Mouse (Mus musculus) MEL (cell line): Measurements from ENCODE around the gene Ilf2. TPM values are rescaled to one million over a fixed set of nuclear protein-coding genes. Genes with fewer than 3 reads are reported as not detected.

ENCODE experiments used
- DNase-seq: peaks from one replicate; pipeline ENCODE4 v3.0.0; 2011; ENCODE audit warnings: low read depth, low spot score
- H3K27ac ChIP-seq: 2 replicates; pipeline ENCODE4 v1.5.1; 2012; ENCODE audit warnings: low read depth, mild to moderate bottlenecking, control low read depth, low read length, moderate library complexity; ENCODE audit not compliant: control insufficient read depth
- H3K27me3 ChIP-seq, 2 experiments: fragments of 150-350 bp in 1 of 2; sonication (generic) in 1 of 2; 2 replicates each; pipeline ENCODE4 v1.6.1; 2012; ENCODE audit warnings: low read length in 2 of 2, mild to moderate bottlenecking in 2 of 2, improper control_type of control experiment in 1 of 2, moderate library complexity in 1 of 2; ENCODE audit not compliant: insufficient read depth in 2 of 2, control insufficient read depth in 1 of 2
- H3K36me3 ChIP-seq, 2 experiments: 2 replicates each; pipeline ENCODE4 v1.6.1; 2012 to 2014; ENCODE audit warnings: low read length in 2 of 2, improper control_type of control experiment in 1 of 2, inconsistent platforms in 1 of 2, mild to moderate bottlenecking in 1 of 2; ENCODE audit not compliant: insufficient read depth in 2 of 2, control insufficient read depth in 1 of 2
- H3K4me1 ChIP-seq, 2 experiments: fragments of 150-350 bp in 1 of 2; sonication (generic) in 1 of 2; 2 replicates each; pipeline ENCODE4 v1.6.1; 2012; ENCODE audit warnings: low read length in 2 of 2, improper control_type of control experiment in 1 of 2, mild to moderate bottlenecking in 1 of 2; ENCODE audit not compliant: insufficient read depth in 2 of 2, control insufficient read depth in 1 of 2
- H3K4me3 ChIP-seq, 2 experiments: fragments of 150-350 bp in 1 of 2; sonication (generic) in 1 of 2; 2 replicates each; pipeline ENCODE4 v1.5.1; 2012; ENCODE audit warnings: low read depth in 2 of 2, low read length in 2 of 2, mild to moderate bottlenecking in 2 of 2, moderate library complexity in 2 of 2, control low read depth in 1 of 2, improper control_type of control experiment in 1 of 2; ENCODE audit not compliant: control insufficient read depth in 1 of 2, insufficient read depth in 1 of 2
- H3K79me2 ChIP-seq: 2 replicates; pipeline ENCODE4 v1.6.1; 2012; ENCODE audit warnings: mild to moderate bottlenecking, low read length, moderate library complexity; ENCODE audit not compliant: control insufficient read depth, poor library complexity, insufficient read depth
- H3K9ac ChIP-seq: 2 replicates; pipeline ENCODE4 v1.6.1; 2012; ENCODE audit warnings: low read depth, mild to moderate bottlenecking, control low read depth, low read length, moderate library complexity; ENCODE audit not compliant: control insufficient read depth, poor library complexity, severe bottlenecking
- H3K9me3 ChIP-seq: fragments of 150-350 bp; sonication (generic); replicated peaks from 2 replicates; pipeline ENCODE4 v1.6.1; 2012; ENCODE audit warnings: mild to moderate bottlenecking, low read length, improper control_type of control experiment, moderate library complexity; ENCODE audit not compliant: insufficient read depth
- BHLHE40 ChIP-seq: IDR thresholded peaks from 2 replicates; pipeline ENCODE4 v1.6.1; 2012; ENCODE audit warnings: low read depth, mild to moderate bottlenecking, inconsistent platforms, low read length, improper control_type of control experiment, borderline replicate concordance
- CHD1 ChIP-seq: IDR thresholded peaks from 2 replicates; pipeline ENCODE4 v1.6.1; 2012; ENCODE audit warnings: low read depth, mild to moderate bottlenecking, inconsistent platforms, low read length, improper control_type of control experiment
- CHD2 ChIP-seq: IDR thresholded peaks from 2 replicates; pipeline ENCODE4 v1.6.1; 2011; ENCODE audit warnings: low read length, improper control_type of control experiment
- E2F4 ChIP-seq: IDR thresholded peaks from 2 replicates; pipeline ENCODE4 v1.6.1; 2011; ENCODE audit warnings: low read depth, low read length, improper control_type of control experiment, borderline replicate concordance
- ETS1 ChIP-seq: IDR thresholded peaks from 2 replicates; pipeline ENCODE4 v1.6.1; 2012; ENCODE audit warnings: low read depth, mild to moderate bottlenecking, inconsistent platforms, low read length, improper control_type of control experiment, moderate library complexity
- GABPA ChIP-seq: IDR thresholded peaks from 2 replicates; pipeline ENCODE4 v1.6.1; 2012; ENCODE audit warnings: low read depth, mild to moderate bottlenecking, inconsistent platforms, low read length, improper control_type of control experiment, moderate library complexity
- JUND ChIP-seq: IDR thresholded peaks from 2 replicates; pipeline ENCODE4 v1.6.1; 2011; ENCODE audit warnings: low read depth, mild to moderate bottlenecking, improper control_type of control experiment, low read length
- KAT2A ChIP-seq: conservative IDR thresholded peaks from 2 replicates; pipeline ENCODE4 v1.6.1; 2012; ENCODE audit warnings: low read depth, low read length, improper control_type of control experiment, inconsistent platforms
- MAFK ChIP-seq: IDR thresholded peaks from 2 replicates; pipeline ENCODE4 v1.6.1; 2011; ENCODE audit warnings: low read depth, mild to moderate bottlenecking, low read length, improper control_type of control experiment, borderline replicate concordance
- MAX ChIP-seq: IDR thresholded peaks from 2 replicates; pipeline ENCODE4 v1.6.1; 2011; ENCODE audit warnings: low read length, improper control_type of control experiment
- MEF2A ChIP-seq: IDR thresholded peaks from 2 replicates; pipeline ENCODE4 v1.6.1; 2014; ENCODE audit warnings: low read depth, mild to moderate bottlenecking, inconsistent platforms, low read length, improper control_type of control experiment; ENCODE audit not compliant: poor library complexity, insufficient replicate concordance, severe bottlenecking; ENCODE audit errors: extremely low read depth
- MXI1 ChIP-seq: IDR thresholded peaks from 2 replicates; pipeline ENCODE4 v1.6.1; 2011; ENCODE audit warnings: mild to moderate bottlenecking, low read depth, low read length, improper control_type of control experiment
- MYB ChIP-seq: IDR thresholded peaks from 2 replicates; pipeline ENCODE4 v1.6.1; 2011; ENCODE audit warnings: mild to moderate bottlenecking, low read depth, low read length, improper control_type of control experiment
- NELFE ChIP-seq: IDR thresholded peaks from 2 replicates; pipeline ENCODE4 v1.6.1; 2011; ENCODE audit warnings: low read depth, low read length, improper control_type of control experiment
- NRF1 ChIP-seq: IDR thresholded peaks from 2 replicates; pipeline ENCODE4 v1.6.1; 2014; ENCODE audit warnings: low read depth, mild to moderate bottlenecking, inconsistent platforms, low read length, improper control_type of control experiment, moderate library complexity; ENCODE audit not compliant: poor library complexity, insufficient read depth, severe bottlenecking
- POLR2A ChIP-seq, 2 experiments: IDR thresholded peaks; 2 replicates each; pipeline ENCODE4 v1.6.1; 2011 to 2012; ENCODE audit warnings: low read length in 2 of 2, mild to moderate bottlenecking in 2 of 2, control low read depth in 1 of 2, improper control_type of control experiment in 1 of 2, low read depth in 1 of 2, moderate library complexity in 1 of 2; ENCODE audit not compliant: control insufficient read depth in 1 of 2, insufficient read depth in 1 of 2, poor library complexity in 1 of 2
- POLR2AphosphoS2 ChIP-seq: IDR thresholded peaks from 2 replicates; pipeline ENCODE4 v1.6.1; 2011; ENCODE audit warnings: low read length, improper control_type of control experiment
- POLR2AphosphoS5 ChIP-seq: IDR thresholded peaks from 2 replicates; pipeline ENCODE4 v1.6.1; 2012; ENCODE audit warnings: low read depth, borderline replicate concordance, mild to moderate bottlenecking, inconsistent platforms, low read length, moderate library complexity, mixed read lengths
- RCOR1 ChIP-seq: IDR thresholded peaks from 2 replicates; pipeline ENCODE4 v1.6.1; 2012; ENCODE audit warnings: low read depth, mild to moderate bottlenecking, inconsistent platforms, low read length, improper control_type of control experiment
- SIN3A ChIP-seq: IDR thresholded peaks from 2 replicates; pipeline ENCODE4 v1.6.1; 2012; ENCODE audit warnings: low read length, improper control_type of control experiment, inconsistent platforms
- SMC3 ChIP-seq: IDR thresholded peaks from 2 replicates; pipeline ENCODE4 v1.6.1; 2011; ENCODE audit warnings: low read depth, low read length, improper control_type of control experiment
- TBP ChIP-seq: IDR thresholded peaks from 2 replicates; pipeline ENCODE4 v1.8.0; 2011; ENCODE audit warnings: low read depth, low read length, improper control_type of control experiment
- TCF12 ChIP-seq: IDR thresholded peaks from 2 replicates; pipeline ENCODE4 v1.6.1; 2014; ENCODE audit warnings: low read depth, mild to moderate bottlenecking, inconsistent platforms, low read length, improper control_type of control experiment, moderate library complexity
- UBTF ChIP-seq: IDR thresholded peaks from 2 replicates; pipeline ENCODE4 v1.6.1; 2012; ENCODE audit warnings: low read depth, mild to moderate bottlenecking, inconsistent platforms, low read length, improper control_type of control experiment, moderate library complexity, borderline replicate concordance; ENCODE audit not compliant: insufficient read depth
- USF1 ChIP-seq: IDR thresholded peaks from 2 replicates; pipeline ENCODE4 v1.6.1; 2014; ENCODE audit warnings: low read depth, mild to moderate bottlenecking, inconsistent platforms, low read length, improper control_type of control experiment, moderate library complexity
- USF2 ChIP-seq, 2 experiments: IDR thresholded peaks; 2 replicates each; pipeline ENCODE4 v1.6.1; 2011 to 2012; ENCODE audit warnings: improper control_type of control experiment in 2 of 2, low read length in 2 of 2, borderline replicate concordance in 1 of 2, inconsistent platforms in 1 of 2, low read depth in 1 of 2, mild to moderate bottlenecking in 1 of 2; ENCODE audit not compliant: insufficient read depth in 1 of 2
- ZC3H11A ChIP-seq: IDR thresholded peaks from 2 replicates; pipeline ENCODE4 v1.6.1; 2012; ENCODE audit warnings: low read depth, mild to moderate bottlenecking, inconsistent platforms, low read length, improper control_type of control experiment
- ZKSCAN1 ChIP-seq: IDR thresholded peaks from 2 replicates; pipeline ENCODE4 v1.6.1; 2012; ENCODE audit warnings: low read depth, mild to moderate bottlenecking, inconsistent platforms, low read length, improper control_type of control experiment, moderate library complexity
- ZMIZ1 ChIP-seq: IDR thresholded peaks from 2 replicates; pipeline ENCODE4 v1.6.1; 2012; ENCODE audit warnings: low read depth, mild to moderate bottlenecking, inconsistent platforms, low read length, improper control_type of control experiment, moderate library complexity
- ZNF384 ChIP-seq: IDR thresholded peaks from 2 replicates; pipeline ENCODE4 v1.6.1; 2012; ENCODE audit warnings: low read depth, mild to moderate bottlenecking, inconsistent platforms, low read length, improper control_type of control experiment
- polyA plus RNA-seq, 2 experiments: library from polyadenylated mRNA; stranded (reverse) in 1 of 2; unstranded in 1 of 2; fragments of >175 nt in 1 of 2; fragments of >200 nt in 1 of 2; gene quantifications; 2 replicates each; pipeline versions ENCODE4 v1.2.1 to v1.2.4; 2012; ENCODE audit warnings: low replicate concordance in 2 of 2, low read depth in 1 of 2; ENCODE audit not compliant: insufficient read length in 2 of 2, insufficient read depth in 1 of 2, missing spikeins in 1 of 2
- total RNA-seq: library from RNA; depleted of rRNA; stranded (reverse); fragments of 300-350 nt; gene quantifications from 2 replicates; pipeline ENCODE4 v1.2.3, GENCODE M21; 2012

Ilf2 gene
- total and polyA plus RNA-seq, 3 experiments, result 107 to 223 (median 175) TPM

- peaks cover 39 to 58% of the 10 kb centered on the region in 2 experiments for H3K36me3 ChIP-seq
- no peak for TF ChIP-seq RCOR1
- peak; percentile 38; the same call in 1 of the 2 replicates for TF ChIP-seq POLR2AphosphoS2
- TF ChIP-seq, all 39 proteins: peak for 1
- Histone ChIP-seq H3K9me3 (no peaks in the 10 kb centered on the region), H3K27me3 (no peaks in the 10 kb centered on the region), H3K79me2 (peaks cover 27% of the 10 kb centered on the region), H3K4me1 (peaks cover 2 to 18% of the 10 kb centered on the region in 2 experiments; a peak in 3 of 4 replicates), H3K4me3 (no peak overlapping the region), H3K27ac (no peak overlapping the region), H3K9ac (no peak overlapping the region)
- DNase-seq, result no peak
Measured at GRCm38 (mm10) chr3:90506362-90506761, 30.4 kb downstream of the Ilf2 start.

GRCm38 (mm10) chr3:90508287-90508949, 32.5 kb downstream of the Ilf2 start:
- Histone ChIP-seq H3K27me3 (no peaks in the 10 kb centered on the region), H3K4me1 (peaks cover 2 to 18% of the 10 kb centered on the region in 2 experiments; a peak in 3 of 4 replicates), H3K79me2 (peaks cover 27% of the 10 kb centered on the region), H3K27ac (peak overlapping the region; percentile 83), H3K4me3 (peak overlapping the region; percentile 83 to 93), H3K9me3 (no peaks in the 10 kb centered on the region), H3K9ac (peak overlapping the region; percentile 96), H3K36me3 (peaks cover 37 to 40% of the 10 kb centered on the region in 2 experiments)
- peak; percentile 52 for DNase-seq
- no peak for TF ChIP-seq MAFK
- no peak for TF ChIP-seq MXI1
- TF ChIP-seq ZMIZ1, result no peak
- TF ChIP-seq BHLHE40, result no peak
- TF ChIP-seq ZKSCAN1, result no peak
- TF ChIP-seq SIN3A, result no peak
- peak; percentile 19; the same call in 1 of the 2 replicates for TF ChIP-seq E2F4
- no peak for TF ChIP-seq ZC3H11A
- TF ChIP-seq SMC3, result peak; percentile 8; the same call in 1 of the 2 replicates
- TF ChIP-seq MAX, result no peak
- TF ChIP-seq KAT2A, result no peak
- TF ChIP-seq NELFE, result no peak
- no peak for TF ChIP-seq MYB
- TF ChIP-seq RCOR1, result no peak
- TF ChIP-seq POLR2AphosphoS2, result no peak
- TF ChIP-seq JUND, result no peak
- TF ChIP-seq USF1, result no peak
- TF ChIP-seq GABPA, result no peak
- TF ChIP-seq ZNF384, result peak; percentile 69
- TF ChIP-seq TCF12, result no peak
- 0 out of 2 replicates have a peak, but pooled peaks have one; percentile 60 for TF ChIP-seq CHD1
- TF ChIP-seq UBTF, result no peak
- no peak for TF ChIP-seq MEF2A
- TF ChIP-seq POLR2AphosphoS5, result no peak
- TF ChIP-seq USF2 (IDR thresholded peaks at IDR 0.05; ENCODE audit: borderline replicate concordance in 1 of 2, insufficient read depth in 1 of 2, low read depth in 1 of 2, low read length in 2 of 2), result no peak
- TF ChIP-seq NRF1, result no peak
- no peak for TF ChIP-seq ETS1
- TF ChIP-seq TBP, result peak; percentile 28
- TF ChIP-seq POLR2A (IDR thresholded peaks at IDR 0.05; ENCODE audit: control insufficient read depth in 1 of 2, insufficient read depth in 1 of 2, low read depth in 1 of 2, low read length in 2 of 2, poor library complexity in 1 of 2), result no peak
- no peak for TF ChIP-seq CHD2
